Mouse (Mus musculus): ENCODE data around the gene Tnfrsf11a. TPM values are rescaled to one million over a fixed set of nuclear protein-coding genes. Genes with fewer than 3 reads are reported as not detected.

Tnfrsf11a gene
- polyA plus RNA-seq, 1 experiment = 4.3 TPM

DNA sequence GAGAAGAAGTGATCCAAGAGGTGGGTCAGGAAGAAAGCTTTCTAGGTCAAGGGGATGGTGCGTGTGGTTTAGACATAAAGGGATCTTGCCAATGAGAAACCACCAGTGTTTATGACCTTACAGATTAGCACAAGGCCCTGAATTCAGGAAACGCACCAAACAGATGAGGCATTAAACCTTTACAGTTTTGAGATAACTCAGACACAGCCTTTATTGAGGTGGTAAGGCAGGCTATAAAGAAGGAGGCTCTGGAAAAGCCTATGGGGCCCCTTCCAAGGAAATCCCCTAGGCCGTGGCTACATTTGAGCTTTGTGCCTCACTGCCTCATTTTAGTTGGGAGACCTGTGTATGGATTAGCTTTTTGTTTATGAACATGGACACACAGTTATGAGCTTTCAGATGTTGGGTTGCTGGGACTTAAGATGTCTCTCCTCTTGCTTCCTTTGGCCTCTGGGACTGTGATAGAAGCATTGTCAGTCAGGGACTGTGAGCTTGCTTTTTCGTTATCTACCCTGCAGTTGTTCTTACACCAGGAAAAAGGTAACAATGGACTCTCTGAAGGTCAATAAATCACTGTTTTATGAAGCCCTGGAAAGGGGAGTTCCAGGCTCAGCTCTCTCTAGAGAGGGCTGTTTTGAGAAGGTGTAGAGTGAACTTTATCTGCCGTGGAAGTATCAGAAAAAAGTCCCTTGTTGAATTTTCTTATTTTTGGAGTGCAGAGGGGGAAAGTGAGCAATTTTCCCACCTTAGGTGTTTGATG is 3.9 kb downstream of the Tnfrsf11a start:
- 54% methylated on average over 5 of the region's 5 CpGs for WGBS

DNA sequence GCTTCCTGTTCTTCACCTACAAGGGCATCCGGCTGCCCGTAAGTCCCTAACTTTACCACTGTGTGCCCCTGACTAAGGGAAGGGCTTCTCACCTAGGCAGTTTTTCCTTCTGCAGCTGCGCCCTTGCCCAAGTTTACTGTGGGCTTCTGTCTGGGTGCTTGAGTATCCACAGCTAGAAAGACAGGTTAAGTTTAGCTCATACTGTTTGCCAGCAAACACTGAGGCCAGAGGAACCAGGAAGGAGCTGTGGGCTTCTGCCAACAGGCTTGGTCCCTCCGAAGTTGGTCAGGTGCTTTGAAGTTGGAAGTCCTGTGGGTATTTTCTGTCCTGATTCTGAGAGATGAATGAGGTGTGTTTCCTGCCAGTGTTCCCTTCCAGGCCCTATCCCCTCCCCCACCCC is 4.6 kb downstream of the Tnfrsf11a start:
- WGBS = 22% methylated on average over 4 of the region's 4 CpGs
- 0 out of 2 replicates have a peak, but pooled peaks cover 2% of the 10 kb centered on the region for H3K4me1 ChIP-seq (ENCODE audit: control insufficient read depth, insufficient read depth, low read length)
- DNase-seq = peak; percentile 25
- no peak for TF ChIP-seq CTCF (IDR thresholded peaks at IDR 0.05; ENCODE audit: insufficient read depth, low read length)
- no peak for TF ChIP-seq POLR2A (IDR thresholded peaks at IDR 0.05; ENCODE audit: borderline replicate concordance, extremely low read depth, low read depth, low read length)
- H3K4me3 ChIP-seq (replicated peaks; ENCODE audit: extremely low read depth, low read depth, low read length) = no peak overlapping the region

More for the DNA sequence above, 3.9 kb downstream of the Tnfrsf11a start:
- H3K4me3 ChIP-seq (replicated peaks; ENCODE audit: extremely low read depth, low read depth, low read length) = no peak overlapping the region
- peaks cover 2% of the 10 kb centered on the region; the same call in 1 of the 2 replicates for H3K4me1 ChIP-seq (ENCODE audit: control insufficient read depth, insufficient read depth, low read length)
- no peak for DNase-seq
- no peak for TF ChIP-seq CTCF (IDR thresholded peaks at IDR 0.05; ENCODE audit: insufficient read depth, low read length)
- no peak for TF ChIP-seq POLR2A (IDR thresholded peaks at IDR 0.05; ENCODE audit: borderline replicate concordance, extremely low read depth, low read depth, low read length)

- DNase-seq = no peak
- Histone ChIP-seq H3K4me1 (ENCODE audit: control insufficient read depth, insufficient read depth, low read length) (0 out of 2 replicates have a peak, but pooled peaks cover 2% of the 10 kb centered on the region), H3K4me3 (replicated peaks; ENCODE audit: extremely low read depth, low read depth, low read length) (no peak overlapping the region)
- TF ChIP-seq POLR2A (IDR thresholded peaks at IDR 0.05; ENCODE audit: borderline replicate concordance, extremely low read depth, low read depth, low read length) = no peak
- TF ChIP-seq CTCF (IDR thresholded peaks at IDR 0.05; ENCODE audit: insufficient read depth, low read length) = no peak
- WGBS = 41% methylated on average over 6 of the region's 6 CpGs
Observed at GRCm38 (mm10) chr1:105786731-105787357, 6.3 kb downstream of the Tnfrsf11a start.

GRCm38 (mm10) chr1:105790103-105790502 is 9.6 kb downstream of the Tnfrsf11a start:
- TF ChIP-seq CTCF (IDR thresholded peaks at IDR 0.05; ENCODE audit: insufficient read depth, low read length) = no peak
- TF ChIP-seq POLR2A (IDR thresholded peaks at IDR 0.05; ENCODE audit: borderline replicate concordance, extremely low read depth, low read depth, low read length) = no peak
- 52% methylated on average over 3 of the region's 3 CpGs for WGBS
- no peak for DNase-seq

DNA sequence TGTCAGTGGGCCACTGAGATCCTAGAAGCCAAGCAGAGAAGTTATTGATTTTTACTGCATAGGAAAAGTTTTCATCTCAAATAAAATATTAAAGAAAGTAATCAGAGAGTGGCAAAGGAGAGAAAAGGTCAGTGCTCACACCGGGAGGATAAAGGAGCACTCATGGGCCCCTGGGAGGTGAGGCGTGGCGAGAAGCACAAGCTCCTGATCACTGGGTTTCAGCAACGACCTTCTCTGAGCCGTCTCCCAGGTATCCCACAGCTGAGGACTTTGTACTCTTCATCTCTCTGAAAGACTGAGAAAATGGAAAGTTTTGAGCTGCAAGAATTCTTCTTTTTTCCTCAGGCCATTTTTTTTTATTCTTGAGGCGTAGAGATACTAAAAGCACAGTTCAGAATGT is 14.2 kb downstream of the Tnfrsf11a start:
- 89% methylated on average over 6 of the region's 6 CpGs for WGBS
- no peak for DNase-seq
- Histone ChIP-seq H3K4me1 (ENCODE audit: control insufficient read depth, insufficient read depth, low read length) (no peaks in the 10 kb centered on the region), H3K4me3 (replicated peaks; ENCODE audit: extremely low read depth, low read depth, low read length) (no peak overlapping the region)
- TF ChIP-seq CTCF (IDR thresholded peaks at IDR 0.05; ENCODE audit: insufficient read depth, low read length) (no peak), POLR2A (IDR thresholded peaks at IDR 0.05; ENCODE audit: borderline replicate concordance, extremely low read depth, low read depth, low read length) (no peak)

More at GRCm38 (mm10) chr1:105790103-105790502, 9.6 kb downstream of the Tnfrsf11a start:
- no peak overlapping the region for H3K4me3 ChIP-seq (replicated peaks; ENCODE audit: extremely low read depth, low read depth, low read length)
- H3K4me1 ChIP-seq (ENCODE audit: control insufficient read depth, insufficient read depth, low read length) = 0 out of 2 replicates have a peak, but pooled peaks cover 2% of the 10 kb centered on the region

DNA sequence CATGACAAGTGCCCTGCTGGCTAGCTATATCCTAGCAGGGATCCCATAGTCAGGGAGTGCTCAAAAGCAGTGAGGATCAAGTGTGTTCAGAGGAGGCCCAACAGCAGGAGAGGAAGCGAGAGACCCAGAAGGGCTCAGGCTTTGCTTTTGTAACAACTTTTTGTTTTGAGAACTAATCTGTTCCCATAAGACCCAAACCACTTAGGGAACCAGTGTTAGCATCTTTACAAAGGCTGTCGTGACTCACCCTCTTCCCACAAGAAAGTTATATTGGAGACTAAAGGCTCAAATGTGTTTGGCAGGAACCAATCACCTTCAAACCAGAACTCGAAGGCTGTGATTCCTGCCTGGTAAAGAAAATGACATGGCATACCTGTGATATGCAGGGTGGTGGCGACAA is 15.2 kb downstream of the Tnfrsf11a start:
- no peaks in the 10 kb centered on the region for H3K4me1 ChIP-seq (ENCODE audit: control insufficient read depth, insufficient read depth, low read length)
- 90% methylated on average over 4 of the region's 4 CpGs for WGBS
- no peak overlapping the region for H3K4me3 ChIP-seq (replicated peaks; ENCODE audit: extremely low read depth, low read depth, low read length)
- TF ChIP-seq CTCF (IDR thresholded peaks at IDR 0.05; ENCODE audit: insufficient read depth, low read length) (no peak), POLR2A (IDR thresholded peaks at IDR 0.05; ENCODE audit: borderline replicate concordance, extremely low read depth, low read depth, low read length) (no peak)
- no peak for DNase-seq

DNA sequence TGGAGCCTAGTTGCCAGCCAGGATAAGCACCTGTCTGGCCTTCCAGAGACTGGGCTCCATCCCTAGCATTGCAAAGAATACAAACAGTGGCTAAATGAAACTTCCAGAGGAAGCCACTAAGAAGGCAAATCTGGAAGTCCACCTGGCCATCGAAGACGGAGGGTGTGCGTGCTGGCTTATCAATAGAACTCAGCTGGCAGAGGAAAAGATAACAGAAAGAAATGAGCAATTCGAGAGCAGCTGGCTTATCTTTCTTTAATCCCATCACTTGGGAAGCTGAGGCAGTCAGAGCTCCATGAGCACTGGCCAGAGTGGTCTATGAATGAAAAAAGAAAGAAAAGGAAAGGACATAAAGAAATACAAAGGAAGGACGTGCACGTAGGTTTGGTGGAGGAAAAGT is 20.1 kb downstream of the Tnfrsf11a start:
- TF ChIP-seq POLR2A (IDR thresholded peaks at IDR 0.05; ENCODE audit: borderline replicate concordance, extremely low read depth, low read depth, low read length) (no peak), CTCF (IDR thresholded peaks at IDR 0.05; ENCODE audit: insufficient read depth, low read length) (no peak)
- DNase-seq = no peak
- 87% methylated on average over 6 of the region's 6 CpGs for WGBS

GRCm38 (mm10) chr1:105801252-105801651 is 20.7 kb downstream of the Tnfrsf11a start:
- no peak for TF ChIP-seq POLR2A (IDR thresholded peaks at IDR 0.05; ENCODE audit: borderline replicate concordance, extremely low read depth, low read depth, low read length)
- H3K4me3 ChIP-seq (replicated peaks; ENCODE audit: extremely low read depth, low read depth, low read length) = no peak overlapping the region
- DNase-seq = no peak
- H3K4me1 ChIP-seq (ENCODE audit: control insufficient read depth, insufficient read depth, low read length) = no peaks in the 10 kb centered on the region

More for the DNA sequence above, 20.1 kb downstream of the Tnfrsf11a start:
- Histone ChIP-seq H3K4me1 (ENCODE audit: control insufficient read depth, insufficient read depth, low read length) (no peaks in the 10 kb centered on the region), H3K4me3 (replicated peaks; ENCODE audit: extremely low read depth, low read depth, low read length) (no peak overlapping the region)

GRCm38 (mm10) chr1:105802941-105803340 is 22.4 kb downstream of the Tnfrsf11a start:
- WGBS = 34% methylated on average over 6 of the region's 6 CpGs
- TF ChIP-seq CTCF (IDR thresholded peaks at IDR 0.05; ENCODE audit: insufficient read depth, low read length) (no peak), POLR2A (IDR thresholded peaks at IDR 0.05; ENCODE audit: borderline replicate concordance, extremely low read depth, low read depth, low read length) (no peak)
- no peaks in the 10 kb centered on the region for H3K4me1 ChIP-seq (ENCODE audit: control insufficient read depth, insufficient read depth, low read length)
- DNase-seq = no peak
- H3K4me3 ChIP-seq (replicated peaks; ENCODE audit: extremely low read depth, low read depth, low read length) = no peak overlapping the region

GRCm38 (mm10) chr1:105804285-105804684 is 23.8 kb downstream of the Tnfrsf11a start:
- no peak for DNase-seq
- H3K4me3 ChIP-seq (replicated peaks; ENCODE audit: extremely low read depth, low read depth, low read length) = no peak overlapping the region
- H3K4me1 ChIP-seq (ENCODE audit: control insufficient read depth, insufficient read depth, low read length) = no peaks in the 10 kb centered on the region
- WGBS = 60% methylated on average over 3 of the region's 3 CpGs
- TF ChIP-seq POLR2A (IDR thresholded peaks at IDR 0.05; ENCODE audit: borderline replicate concordance, extremely low read depth, low read depth, low read length) (no peak), CTCF (IDR thresholded peaks at IDR 0.05; ENCODE audit: insufficient read depth, low read length) (no peak)
